Mouse (Mus musculus): ENCODE measurements around the gene Lcp2. TPM values are rescaled to one million over a fixed set of nuclear protein-coding genes. Genes with fewer than 3 reads are reported as not detected.

Gene Lcp2
- total and polyA plus RNA-seq, 3 experiments: 19.4 to 24.0 (median 20.1) TPM

- in situ Hi-C loops (cut with MboI; ENCODE audit: low pct_ligation_motif_present, low pct_unique_long_range_greater_than_20kb, low sequenced_read_pairs): loop anchor here (25.0 kb wide), 1 partner anchor 346 kb away; no protein-coding TSS in a partner anchor
- H3K9me3 ChIP-seq (replicated peaks; ENCODE audit: low read length): no peaks in the 10 kb centered on the region
- peaks cover 42 to 53% of the 10 kb centered on the region in 2 experiments for H3K36me3 ChIP-seq (replicated peaks in 1 of 2; ENCODE audit: control insufficient read depth in 1 of 2, insufficient read depth in 1 of 2, low read length in 1 of 2)
- H3K27me3 ChIP-seq (replicated peaks): no peaks in the 10 kb centered on the region
- no peak overlapping the region for H3K4me3 ChIP-seq (replicated peaks in 1 of 3; ENCODE audit: low read depth in 2 of 3, low read length in 2 of 3, poor library complexity in 1 of 3)
- DNase-seq (ENCODE audit: extremely low read depth): peak; percentile 34
- no peak for TF ChIP-seq MXI1 (IDR thresholded peaks at IDR 0.05; ENCODE audit: low read depth, low read length)
- TF ChIP-seq MEF2A (IDR thresholded peaks at IDR 0.05; ENCODE audit: borderline replicate concordance, low read depth, low read length): peak; percentile 76
- H3K4me2 ChIP-seq (ENCODE audit: insufficient read depth, low read depth, poor library complexity, severe bottlenecking): no peak overlapping the region
- dilution Hi-C loops (cut with MboI; ENCODE audit: extremely low pct_ligation_motif_present, extremely low pct_unique_long_range_greater_than_20kb, low sequenced_read_pairs): no loop called here
- H3K79me2 ChIP-seq (replicated peaks; ENCODE audit: control insufficient read depth, extremely low read depth, insufficient read depth, poor library complexity, severe bottlenecking): no peaks in the 10 kb centered on the region
- H3K27ac ChIP-seq (ENCODE audit: insufficient read depth, low read depth): no peak overlapping the region
- peaks cover 7 to 55% of the 10 kb centered on the region in 2 experiments; a peak in 3 of 4 replicates for H3K4me1 ChIP-seq (ENCODE audit: control insufficient read depth in 1 of 2, insufficient read depth in 2 of 2)
- H3K9ac ChIP-seq (ENCODE audit: insufficient read depth, low read depth): no peak overlapping the region
Measured at GRCm38 (mm10) chr11:34083795-34084194, 37.1 kb downstream of the Lcp2 start.

DNA sequence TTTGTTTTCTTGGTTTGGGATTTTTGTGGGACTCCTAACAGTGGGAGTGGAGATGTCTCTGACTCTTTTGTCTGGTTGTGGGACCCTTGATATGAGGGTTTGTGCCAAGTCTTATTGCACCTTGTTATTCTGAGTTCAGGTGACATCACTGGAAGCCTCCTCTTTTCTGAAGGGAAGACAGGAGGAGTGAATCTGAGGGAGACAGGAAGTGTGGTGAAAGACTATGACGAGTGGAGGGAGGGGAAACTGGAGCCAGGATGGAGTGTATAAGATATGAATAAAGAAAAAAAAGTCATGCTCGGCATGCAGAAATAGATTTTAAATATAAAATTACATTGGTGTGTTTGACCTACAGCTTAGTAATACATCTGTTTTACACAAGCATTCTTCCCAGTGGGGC lies 37.9 kb downstream of the Lcp2 start:
- Histone ChIP-seq H3K79me2 (replicated peaks; ENCODE audit: control insufficient read depth, extremely low read depth, insufficient read depth, poor library complexity, severe bottlenecking) (no peaks in the 10 kb centered on the region), H3K36me3 (replicated peaks in 1 of 2; ENCODE audit: control insufficient read depth in 1 of 2, insufficient read depth in 1 of 2, low read length in 1 of 2) (peaks cover 47 to 54% of the 10 kb centered on the region in 2 experiments), H3K9ac (ENCODE audit: insufficient read depth, low read depth) (no peak overlapping the region), H3K4me3 (replicated peaks in 1 of 3; ENCODE audit: low read depth in 2 of 3, low read length in 2 of 3, poor library complexity in 1 of 3) (no peak overlapping the region), H3K27ac (ENCODE audit: insufficient read depth, low read depth) (no peak overlapping the region), H3K27me3 (replicated peaks) (no peaks in the 10 kb centered on the region), H3K9me3 (replicated peaks; ENCODE audit: low read length) (no peaks in the 10 kb centered on the region), H3K4me2 (ENCODE audit: insufficient read depth, low read depth, poor library complexity, severe bottlenecking) (no peak overlapping the region), H3K4me1 (ENCODE audit: control insufficient read depth in 1 of 2, insufficient read depth in 2 of 2) (peaks cover 7 to 49% of the 10 kb centered on the region in 2 experiments; a peak in 3 of 4 replicates)
- no peak for DNase-seq (ENCODE audit: extremely low read depth)
- in situ Hi-C loops (cut with MboI; ENCODE audit: low pct_ligation_motif_present, low pct_unique_long_range_greater_than_20kb, low sequenced_read_pairs) (loop anchor here (5.0 to 25.0 kb wide), 2 partner anchors 137 to 347 kb away; no protein-coding TSS in a partner anchor), dilution Hi-C loops (cut with MboI; ENCODE audit: extremely low pct_ligation_motif_present, extremely low pct_unique_long_range_greater_than_20kb, low sequenced_read_pairs) (no loop called here)
- TF ChIP-seq CHD2 (IDR thresholded peaks at IDR 0.05; ENCODE audit: low read length) (no peak), POLR2AphosphoS2 (IDR thresholded peaks at IDR 0.05; ENCODE audit: low read depth, low read length) (no peak), MEF2A (IDR thresholded peaks at IDR 0.05; ENCODE audit: borderline replicate concordance, low read depth, low read length) (no peak), ETS1 (conservative IDR thresholded peaks at IDR 0.05; ENCODE audit: low read depth, low read length) (no peak), USF2 (conservative IDR thresholded peaks at IDR 0.05; ENCODE audit: low read depth, low read length) (no peak), CHD1 (IDR thresholded peaks at IDR 0.05; ENCODE audit: low read depth, low read length) (no peak), MAFK (IDR thresholded peaks at IDR 0.05; ENCODE audit: insufficient replicate concordance, low read length) (no peak), ZC3H11A (IDR thresholded peaks at IDR 0.05; ENCODE audit: low read depth, low read length) (no peak), SIN3A (IDR thresholded peaks at IDR 0.05; ENCODE audit: low read length) (no peak), KAT2A (IDR thresholded peaks at IDR 0.05; ENCODE audit: insufficient replicate concordance, low read length) (no peak), NRF1 (IDR thresholded peaks at IDR 0.05; ENCODE audit: low read depth, low read length) (no peak), UBTF (IDR thresholded peaks at IDR 0.05; ENCODE audit: low read depth, low read length) (no peak), JUND (conservative IDR thresholded peaks at IDR 0.05; ENCODE audit: low read depth, low read length) (no peak), TBP (conservative IDR thresholded peaks at IDR 0.05; ENCODE audit: low read depth, low read length) (no peak), HCFC1 (IDR thresholded peaks at IDR 0.05; ENCODE audit: low read depth, low read length) (no peak), TCF12 (IDR thresholded peaks at IDR 0.05; ENCODE audit: low read depth, low read length) (no peak), PAX5 (IDR thresholded peaks at IDR 0.05; ENCODE audit: low read length) (no peak), GABPA (IDR thresholded peaks at IDR 0.05; ENCODE audit: insufficient replicate concordance, low read depth, low read length) (no peak), E2F4 (IDR thresholded peaks at IDR 0.05; ENCODE audit: insufficient replicate concordance, low read depth, low read length) (no peak), RCOR1 (conservative IDR thresholded peaks at IDR 0.05; ENCODE audit: low read depth, low read length) (no peak)
